Mouse (Mus musculus) C2C12 (cell line): Measurements from ENCODE around the gene Zfp831.

ENCODE experiments used
- CEBPB ChIP-seq: IDR thresholded peaks from one replicate; pipeline ENCODE4 v1.6.1; 2011; ENCODE audit warnings: low read depth, mild to moderate bottlenecking, control low read depth, moderate library complexity
- CTCF ChIP-seq: IDR thresholded peaks from one replicate; pipeline ENCODE4 v1.5.1; 2011; ENCODE audit not compliant: control insufficient read depth, insufficient read depth, insufficient read length
- FOSL1 ChIP-seq: IDR thresholded peaks from one replicate; pipeline ENCODE4 v1.8.0; 2011; ENCODE audit warnings: mild to moderate bottlenecking, low read length; ENCODE audit not compliant: poor library complexity, insufficient read depth, severe bottlenecking
- MAX ChIP-seq: IDR thresholded peaks from one replicate; pipeline ENCODE4 v1.6.1; 2011; ENCODE audit warnings: mild to moderate bottlenecking, control low read depth
- MYOD1 ChIP-seq: IDR thresholded peaks from one replicate; pipeline ENCODE4 v1.6.1; 2011; ENCODE audit warnings: low read depth; ENCODE audit not compliant: control insufficient read depth, insufficient read length
- MYOG ChIP-seq: IDR thresholded peaks from one replicate; pipeline ENCODE4 v1.6.1; 2011; ENCODE audit not compliant: control insufficient read depth, insufficient read length; ENCODE audit errors: extremely low read depth
- USF1 ChIP-seq: IDR thresholded peaks from one replicate; pipeline ENCODE4 v1.6.1; 2011; ENCODE audit warnings: low read depth, mild to moderate bottlenecking, control low read depth, moderate library complexity

- TF ChIP-seq CTCF (no peak), USF1 (no peak), MYOG (no peak), MAX (no peak), CEBPB (no peak), FOSL1 (no peak), MYOD1 (no peak)
Observed at GRCm38 (mm10) chr2:174613221-174613620, 30.1 kb upstream of the Zfp831 start.
